Mouse (Mus musculus) limb, embryonic 10.5 days (tissue): ENCODE results near the gene Slx4. TPM values are rescaled to one million over a fixed set of nuclear protein-coding genes. Genes with fewer than 3 reads are reported as not detected.

Source experiments
- DNase-seq: peaks from one replicate; pipeline ENCODE4 v3.0.0-alpha.2; 2017; ENCODE audit warnings: low spot score
- H3K27ac ChIP-seq: fragments of 300-500 bp; sonication (generic); 2 replicates; pipeline ENCODE4 v1.5.1; 2016; ENCODE audit warnings: mild to moderate bottlenecking
- H3K27me3 ChIP-seq: fragments of 300-500 bp; sonication (generic); 2 replicates; pipeline ENCODE4 v1.6.1; 2016; ENCODE audit warnings: low read depth, mild to moderate bottlenecking; ENCODE audit not compliant: poor library complexity, severe bottlenecking
- H3K36me3 ChIP-seq: fragments of 300-500 bp; sonication (generic); 2 replicates; pipeline ENCODE4 v1.6.1; 2016; ENCODE audit warnings: mild to moderate bottlenecking, moderate library complexity
- H3K4me1 ChIP-seq: fragments of 300-500 bp; sonication (generic); 2 replicates; pipeline ENCODE4 v1.6.1; 2016
- H3K4me3 ChIP-seq: fragments of 300-500 bp; sonication (generic); 2 replicates; pipeline ENCODE4 v1.5.1; 2016; ENCODE audit warnings: mild to moderate bottlenecking, moderate library complexity
- H3K9me3 ChIP-seq: fragments of 300-500 bp; sonication (generic); replicated peaks from 2 replicates; pipeline ENCODE4 v1.6.1; 2016; ENCODE audit warnings: mild to moderate bottlenecking
- WGBS: fragments of 180-500 bp; shearing (Covaris S2); methylation state at CpG from one replicate; pipeline ENCODE4 v1.1.7; 2016; 5-methylcytosine and 5-hydroxymethylcytosine counted together
- polyA plus RNA-seq: library from polyadenylated mRNA; unstranded; fragments of >200 nt; fragmentation: Nextera tagmentation; extraction: Ambion mirVana; gene quantifications from 2 replicates; pipeline ENCODE4 v1.2.1, GENCODE M21; 2016

Gene Slx4
- polyA plus RNA-seq, result 25.5 and 29.2 TPM in 2 replicates

DNA sequence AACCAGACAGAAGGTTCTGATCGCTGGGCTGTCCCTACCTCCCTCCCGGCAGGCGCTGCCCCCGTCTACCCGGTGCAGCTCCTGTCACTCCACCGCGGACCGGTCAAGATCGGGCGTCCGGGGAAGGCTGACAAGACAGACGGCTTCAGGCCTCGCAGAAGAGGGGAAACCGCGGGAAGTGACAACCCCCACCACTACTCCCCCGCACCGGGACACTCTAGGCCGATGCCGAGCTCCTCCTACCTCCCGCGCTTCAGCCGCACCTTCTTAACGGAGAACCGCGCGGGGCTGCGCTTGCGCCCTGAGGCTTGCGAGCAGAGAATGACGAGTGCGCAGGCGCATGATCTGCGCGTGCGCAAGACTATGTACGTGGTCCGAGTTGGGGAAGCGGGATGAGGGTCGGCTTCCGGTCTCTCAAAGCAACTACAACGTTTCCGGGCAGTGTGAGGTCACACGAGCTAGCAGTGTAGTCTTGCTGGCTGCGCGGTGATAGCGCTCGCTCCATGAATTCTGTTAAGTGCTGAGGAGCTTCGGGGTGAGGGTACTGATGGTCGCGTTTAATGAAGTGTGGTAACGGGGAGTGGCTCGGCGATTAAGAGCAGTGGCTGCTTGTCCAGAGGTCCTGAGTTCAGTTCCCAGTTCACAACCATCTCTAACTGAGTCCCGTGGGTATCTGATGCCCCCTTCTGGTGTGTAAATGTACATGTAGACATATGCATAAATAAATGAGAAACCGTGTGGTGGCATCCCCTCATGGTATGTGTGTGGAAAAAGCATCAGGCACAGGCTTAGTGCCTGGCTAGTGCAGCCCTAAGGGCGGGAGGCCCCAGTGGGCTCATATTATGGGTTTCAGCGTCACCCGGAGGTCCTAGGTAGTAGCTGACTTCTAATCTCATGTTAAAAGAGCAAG lies at the start of gene Slx4:
Gene Slx4, minus strand, starts transcription at position 282 of the 910 bp plus-strand sequence.
- H3K27me3 ChIP-seq, result no peaks in the 10 kb centered on the region
- peak within 1 kb of the TSS; percentile 76 for H3K4me3 ChIP-seq
- no peaks in the 10 kb centered on the region for H3K9me3 ChIP-seq
- peak; percentile 96 for DNase-seq
- peaks cover 15% of the 10 kb centered on the region for H3K4me1 ChIP-seq
- H3K36me3 ChIP-seq, result peaks cover 29% of the 10 kb centered on the region
- H3K27ac ChIP-seq, result peak within 1 kb of the TSS; percentile 83
- 1% methylated on average over 58 of the region's 58 CpGs for WGBS

DNA sequence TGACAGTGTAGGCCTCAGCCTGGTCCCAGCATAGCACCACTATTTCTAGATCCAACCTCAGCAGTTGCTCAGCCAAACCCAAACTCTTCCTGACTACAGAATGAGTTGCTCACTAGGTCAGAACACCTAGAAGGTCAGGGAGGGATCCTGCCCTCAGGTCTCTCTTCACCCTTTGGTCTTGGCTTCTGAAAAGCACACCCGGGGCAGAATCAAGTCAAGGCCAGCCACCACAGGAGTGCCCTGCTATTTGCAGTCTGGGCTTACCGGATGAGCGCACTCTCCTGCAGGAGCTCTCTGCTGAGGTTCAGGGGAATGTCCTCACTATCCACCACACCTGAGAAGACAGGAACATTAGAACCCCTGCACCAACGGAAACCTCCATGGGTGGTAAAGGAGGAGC lies 49.0 kb upstream of the Slx4 start:
- DNase-seq, result no peak
- whole genome bisulfite sequencing, result 96% methylated on average over 4 of the region's 4 CpGs
- H3K4me3 ChIP-seq, result no peak overlapping the region
- H3K36me3 ChIP-seq, result peaks cover 93% of the 10 kb centered on the region
- no peaks in the 10 kb centered on the region for H3K27me3 ChIP-seq
- H3K9me3 ChIP-seq, result no peaks in the 10 kb centered on the region
- H3K4me1 ChIP-seq, result no peaks in the 10 kb centered on the region
- H3K27ac ChIP-seq, result no peak overlapping the region

DNA sequence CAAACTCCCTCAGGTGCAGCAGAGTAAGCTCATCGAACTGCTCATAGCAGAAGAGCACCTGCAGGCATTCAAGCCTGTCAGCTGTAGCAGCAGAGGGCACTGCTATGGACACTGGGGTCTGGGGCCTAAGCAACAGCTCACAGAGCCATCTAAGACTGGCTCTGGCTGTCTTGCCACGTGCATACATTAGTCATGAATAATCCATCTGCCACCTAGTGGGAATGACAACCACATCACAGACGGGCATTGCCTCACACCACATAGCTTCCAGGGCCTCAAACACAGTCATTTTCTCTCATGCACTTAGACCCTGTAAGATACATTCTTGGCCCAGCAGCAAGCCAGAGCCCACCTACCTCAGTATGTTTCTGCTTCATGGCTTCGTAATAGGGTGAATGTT lies 42.0 kb upstream of the Slx4 start:
- Histone ChIP-seq H3K36me3 (peaks cover 98% of the 10 kb centered on the region), H3K4me1 (no peaks in the 10 kb centered on the region), H3K4me3 (no peak overlapping the region), H3K27ac (no peak overlapping the region), H3K9me3 (no peaks in the 10 kb centered on the region), H3K27me3 (no peaks in the 10 kb centered on the region)
- DNase-seq, result no peak
- WGBS, result 90% methylated on average over 4 of the region's 4 CpGs

DNA sequence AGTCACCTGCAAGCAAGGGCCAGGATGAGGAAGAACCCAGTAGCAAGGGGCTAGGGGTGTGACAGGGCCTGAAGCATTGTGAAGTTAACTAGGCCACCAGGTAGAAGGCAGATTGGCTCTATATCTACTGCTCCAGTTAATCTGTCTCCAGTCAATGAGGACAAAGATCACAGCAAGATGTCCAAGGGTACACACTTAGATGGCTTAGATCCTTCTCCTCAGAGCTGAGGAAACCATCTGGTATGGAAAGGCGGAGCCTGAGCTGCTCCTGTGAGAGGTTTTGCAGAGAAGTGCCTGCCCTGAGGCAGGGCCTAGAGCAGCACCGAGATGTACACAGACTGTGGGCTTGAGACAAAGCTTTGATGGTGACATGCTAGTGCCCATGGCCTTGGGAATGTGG lies 40.5 kb upstream of the Slx4 start:
- DNase-seq, result no peak
- H3K4me1 ChIP-seq, result no peaks in the 10 kb centered on the region
- no peaks in the 10 kb centered on the region for H3K9me3 ChIP-seq
- WGBS, result 96% methylated on average over 2 of the region's 2 CpGs
- H3K27ac ChIP-seq, result no peak overlapping the region
- no peak overlapping the region for H3K4me3 ChIP-seq
- no peaks in the 10 kb centered on the region for H3K27me3 ChIP-seq
- H3K36me3 ChIP-seq, result peaks cover 98% of the 10 kb centered on the region

DNA sequence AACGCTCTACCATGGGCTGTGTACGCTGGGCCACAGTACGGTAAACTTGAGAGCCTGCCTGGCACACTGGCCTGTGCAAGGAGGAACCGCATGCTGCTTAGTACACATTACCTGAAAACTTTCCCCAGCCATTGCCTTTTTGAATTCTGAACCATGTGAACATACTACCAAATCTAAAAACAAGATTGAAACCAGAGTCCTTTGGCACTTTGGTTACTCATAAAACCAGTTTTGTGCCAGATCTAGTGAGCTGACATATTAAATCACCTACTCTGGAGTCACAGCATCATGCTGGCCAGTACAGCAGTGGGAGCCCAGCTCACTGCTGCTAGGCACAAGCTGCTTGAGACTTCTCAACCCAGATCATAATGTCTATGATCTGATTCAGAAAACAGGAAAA lies 38.1 kb upstream of the Slx4 start:
- no peaks in the 10 kb centered on the region for H3K27me3 ChIP-seq
- no peak for DNase-seq
- H3K27ac ChIP-seq, result no peak overlapping the region
- no peak overlapping the region for H3K4me3 ChIP-seq
- 96% methylated on average over 4 of the region's 4 CpGs for WGBS
- peaks cover 98% of the 10 kb centered on the region for H3K36me3 ChIP-seq
- no peaks in the 10 kb centered on the region for H3K9me3 ChIP-seq
- no peaks in the 10 kb centered on the region for H3K4me1 ChIP-seq

DNA sequence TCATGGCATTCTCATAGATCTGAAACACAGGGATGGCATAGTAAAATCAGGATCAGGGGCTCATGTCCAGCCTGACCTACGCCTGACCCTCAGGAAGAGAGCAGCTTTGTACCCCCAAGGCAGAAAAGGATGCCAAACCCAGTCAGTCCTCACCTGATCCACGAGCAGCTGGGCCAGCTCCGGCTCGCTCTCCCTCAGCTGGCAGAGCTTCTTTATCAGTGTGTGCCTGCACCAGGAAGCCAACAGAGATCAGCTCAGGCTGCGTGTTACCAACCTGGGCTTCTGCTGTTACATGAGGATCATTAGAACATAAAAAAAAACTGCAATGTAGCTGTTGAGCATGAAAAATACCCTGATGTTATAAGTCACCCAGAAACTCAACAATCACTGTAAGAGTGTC lies 36.6 kb upstream of the Slx4 start:
- Histone ChIP-seq H3K9me3 (no peaks in the 10 kb centered on the region), H3K4me3 (no peak overlapping the region), H3K4me1 (no peaks in the 10 kb centered on the region), H3K36me3 (peaks cover 89% of the 10 kb centered on the region), H3K27ac (no peak overlapping the region), H3K27me3 (no peaks in the 10 kb centered on the region)
- DNase-seq, result no peak
- 95% methylated on average over 5 of the region's 5 CpGs for WGBS

DNA sequence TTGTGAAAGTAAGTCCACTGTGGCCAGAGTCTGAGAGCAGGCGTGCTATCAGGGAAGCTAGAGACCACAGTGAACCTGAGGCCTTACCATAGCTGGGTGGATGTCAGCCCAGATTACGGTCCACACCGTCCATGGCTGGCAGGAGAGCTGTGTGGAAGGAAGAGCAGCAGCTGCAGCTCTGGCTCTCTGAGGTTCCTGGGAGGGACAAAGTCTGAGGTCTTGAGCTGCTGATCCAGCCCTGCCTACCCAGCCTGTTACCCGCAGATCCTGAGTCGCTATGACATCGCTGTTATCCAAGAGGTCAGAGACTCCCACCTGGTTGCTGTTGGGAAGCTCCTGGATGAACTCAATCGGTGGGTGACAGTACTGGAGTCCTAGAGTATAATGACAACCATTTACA lies 34.1 kb upstream of the Slx4 start:
- no peaks in the 10 kb centered on the region for H3K4me1 ChIP-seq
- H3K27ac ChIP-seq, result no peak overlapping the region
- H3K36me3 ChIP-seq, result peaks cover 65% of the 10 kb centered on the region
- no peak overlapping the region for H3K4me3 ChIP-seq
- no peaks in the 10 kb centered on the region for H3K9me3 ChIP-seq
- 94% methylated on average over 7 of the region's 7 CpGs for WGBS
- H3K27me3 ChIP-seq, result no peaks in the 10 kb centered on the region
- DNase-seq, result no peak

DNA sequence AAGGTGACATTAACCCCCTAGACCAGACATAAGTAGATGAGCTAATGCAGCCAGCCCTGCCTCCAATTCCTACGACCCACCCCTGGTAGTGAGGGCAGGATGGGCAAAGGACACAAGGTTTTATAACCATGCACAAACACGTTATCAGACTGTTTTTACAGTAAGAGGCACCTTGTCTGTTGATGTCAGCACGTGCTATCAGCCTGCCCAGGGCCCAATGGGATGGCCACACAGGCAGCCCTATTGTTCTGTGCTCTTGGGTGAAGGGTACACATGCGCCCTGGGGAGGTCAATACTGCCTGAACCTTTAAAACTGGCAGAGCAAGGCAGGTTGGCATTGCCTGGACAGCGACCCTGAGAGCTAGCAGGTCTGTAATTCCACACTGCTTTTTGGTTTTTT lies 33.2 kb upstream of the Slx4 start, which contains the start of gene Dnase1:
Gene Dnase1, plus strand, starts transcription at position 136 of the 400 bp plus-strand sequence.
- WGBS, result 87% methylated on average over 5 of the region's 5 CpGs
- Histone ChIP-seq H3K27me3 (no peaks in the 10 kb centered on the region), H3K36me3 (peaks cover 57% of the 10 kb centered on the region), H3K4me1 (no peaks in the 10 kb centered on the region), H3K9me3 (no peaks in the 10 kb centered on the region), H3K27ac (no peak within 1 kb of the TSS), H3K4me3 (no peak within 1 kb of the TSS)
- DNase-seq, result no peak

DNA sequence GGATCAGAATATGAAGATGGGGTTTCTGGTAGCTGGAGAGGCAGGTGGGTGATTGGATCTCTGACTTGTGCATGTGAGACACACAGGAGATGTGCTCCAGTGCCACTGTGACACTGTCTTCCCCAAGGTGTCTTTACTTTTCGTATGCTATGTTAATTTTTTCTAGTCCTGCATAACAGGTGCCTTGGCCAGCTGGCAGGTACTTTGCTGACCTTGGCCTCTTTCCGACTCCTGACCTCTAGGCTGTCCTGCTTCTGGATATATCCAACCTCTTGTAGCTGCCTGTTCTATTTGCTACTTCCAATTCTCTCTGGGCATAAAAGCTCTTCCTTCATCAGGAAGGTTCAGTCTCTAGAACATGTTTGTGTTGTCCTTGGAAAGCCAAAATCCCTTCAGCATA lies 32.0 kb upstream of the Slx4 start:
- no peak for DNase-seq
- H3K36me3 ChIP-seq, result peaks cover 44% of the 10 kb centered on the region
- 84% methylated on average over 2 of the region's 2 CpGs for WGBS

DNA sequence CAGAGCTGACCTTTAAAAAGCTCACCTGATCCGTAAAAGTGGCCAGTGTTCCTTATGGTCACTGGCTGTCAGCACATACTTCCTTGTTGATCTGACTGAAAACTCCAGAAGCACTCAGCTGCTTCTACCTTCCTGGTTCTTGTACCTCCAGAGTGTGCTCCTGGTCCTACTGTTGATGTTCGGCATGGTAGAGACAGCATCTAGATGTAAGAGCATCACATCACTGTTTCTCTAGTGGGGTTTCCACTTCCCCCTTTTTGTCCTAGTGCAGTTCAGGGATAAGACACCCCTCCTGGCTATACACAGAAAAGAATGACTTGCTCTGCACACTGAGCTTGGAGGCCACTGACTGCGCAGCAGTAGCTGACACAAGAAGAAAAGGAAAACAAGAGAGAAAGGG lies 30.9 kb upstream of the Slx4 start:
- DNase-seq, result no peak
- 93% methylated on average over 3 of the region's 3 CpGs for WGBS
- Histone ChIP-seq H3K9me3 (no peaks in the 10 kb centered on the region), H3K36me3 (peaks cover 33% of the 10 kb centered on the region), H3K4me1 (0 out of 2 replicates have a peak, but pooled peaks cover 3% of the 10 kb centered on the region), H3K27me3 (no peaks in the 10 kb centered on the region), H3K27ac (no peak overlapping the region), H3K4me3 (no peak overlapping the region)

More for the DNA sequence above, 32.0 kb upstream of the Slx4 start:
- H3K27ac ChIP-seq, result no peak overlapping the region
- no peaks in the 10 kb centered on the region for H3K27me3 ChIP-seq
- no peak overlapping the region for H3K4me3 ChIP-seq
- H3K4me1 ChIP-seq, result 0 out of 2 replicates have a peak, but pooled peaks cover 3% of the 10 kb centered on the region
- H3K9me3 ChIP-seq, result no peaks in the 10 kb centered on the region

DNA sequence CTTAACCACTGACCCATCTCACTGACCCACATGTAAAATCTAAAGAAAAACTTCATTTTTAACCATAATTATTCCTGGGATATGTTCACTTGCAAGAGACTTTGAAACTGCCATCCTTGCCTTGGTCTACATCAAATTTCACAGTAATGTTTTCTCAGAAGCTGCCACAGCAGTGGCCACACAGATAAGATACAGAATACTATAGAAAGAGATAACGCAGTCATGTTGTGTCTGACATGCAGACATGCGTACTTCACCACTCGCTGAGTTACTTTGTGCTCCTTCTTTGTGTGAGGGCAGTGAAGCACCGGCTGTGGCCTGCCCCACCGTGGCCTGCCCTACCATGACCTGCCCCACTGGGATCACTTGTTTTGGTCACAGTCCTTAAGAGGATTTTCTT lies 30.4 kb upstream of the Slx4 start:
- H3K27me3 ChIP-seq, result no peaks in the 10 kb centered on the region
- no peak overlapping the region for H3K27ac ChIP-seq
- 87% methylated on average over 5 of the region's 5 CpGs for WGBS
- no peak for DNase-seq
- H3K36me3 ChIP-seq, result peaks cover 28% of the 10 kb centered on the region
- 0 out of 2 replicates have a peak, but pooled peaks cover 3% of the 10 kb centered on the region for H3K4me1 ChIP-seq
- no peak overlapping the region for H3K4me3 ChIP-seq
- H3K9me3 ChIP-seq, result no peaks in the 10 kb centered on the region

DNA sequence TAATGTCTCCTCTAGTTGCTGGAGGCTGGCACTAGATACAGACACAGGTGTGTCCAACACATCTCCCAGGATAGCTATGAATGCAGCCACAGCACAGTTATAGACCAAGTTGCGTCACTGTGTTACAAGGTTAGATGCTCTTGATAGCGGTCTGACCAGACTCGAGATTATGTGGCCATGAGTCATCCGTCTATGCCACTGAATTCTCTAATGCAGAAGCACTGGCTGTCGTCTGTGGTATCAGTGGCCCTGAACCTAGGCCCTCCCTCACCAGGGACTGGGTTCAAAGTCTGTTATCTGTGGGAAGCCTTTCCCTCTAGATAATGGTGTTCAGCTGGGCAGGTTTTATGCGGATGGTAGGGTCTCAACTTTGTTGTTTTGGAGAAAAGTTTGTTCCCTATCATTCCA lies 28.8 kb upstream of the Slx4 start:
- WGBS, result 89% methylated on average over 6 of the region's 6 CpGs
- H3K27me3 ChIP-seq, result no peaks in the 10 kb centered on the region

DNA sequence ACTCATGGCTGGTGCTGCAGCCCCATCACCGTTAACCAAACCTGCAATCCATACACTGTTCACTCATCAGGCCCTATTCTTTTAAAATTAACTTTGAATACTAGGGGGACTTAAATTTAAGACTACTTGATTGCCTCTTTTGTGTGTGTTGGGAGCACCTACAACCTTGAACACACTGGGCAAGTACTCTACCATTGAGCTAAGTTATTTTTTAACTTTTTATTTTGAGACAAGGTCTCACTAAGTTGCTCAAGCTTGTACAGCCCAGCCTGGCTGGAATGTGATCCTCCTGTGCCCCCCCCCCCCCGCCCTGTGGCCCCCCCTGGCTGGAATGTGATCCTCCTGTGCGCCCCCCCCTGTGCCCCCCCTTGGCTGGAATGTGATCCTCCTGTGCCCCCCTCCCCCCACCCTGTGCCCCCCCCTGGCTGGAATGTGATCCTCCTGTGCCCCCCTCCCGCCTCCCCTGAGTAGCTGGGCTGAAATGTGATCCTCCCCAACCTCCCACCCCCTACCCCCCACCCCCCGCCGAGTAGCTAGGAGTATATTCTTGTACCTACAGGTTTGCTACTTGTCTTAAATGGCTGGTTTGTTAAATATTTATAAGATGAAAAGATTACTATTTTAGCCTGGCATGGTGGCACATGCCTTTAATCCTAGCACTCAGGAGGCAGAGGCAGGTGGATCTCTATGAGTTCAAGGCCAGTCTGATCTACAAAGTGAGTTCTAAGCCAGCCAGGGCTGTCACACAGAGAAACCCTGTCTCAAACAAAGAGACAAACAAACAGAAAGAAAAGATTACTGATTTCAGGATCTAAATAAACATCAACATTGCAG lies 28.1 kb upstream of the Slx4 start:
- Histone ChIP-seq H3K4me1 (0 out of 2 replicates have a peak, but pooled peaks cover 3% of the 10 kb centered on the region), H3K27me3 (no peaks in the 10 kb centered on the region), H3K4me3 (no peak overlapping the region), H3K9me3 (no peaks in the 10 kb centered on the region), H3K27ac (no peak overlapping the region), H3K36me3 (peaks cover 5% of the 10 kb centered on the region; the same call in 1 of the 2 replicates)
- DNase-seq, result no peak
- WGBS, result 69% methylated on average over 6 of the region's 6 CpGs

More for the DNA sequence above, 28.8 kb upstream of the Slx4 start:
- Histone ChIP-seq H3K4me3 (no peak overlapping the region), H3K4me1 (0 out of 2 replicates have a peak, but pooled peaks cover 3% of the 10 kb centered on the region), H3K27ac (no peak overlapping the region), H3K36me3 (peaks cover 12% of the 10 kb centered on the region), H3K9me3 (no peaks in the 10 kb centered on the region)
- no peak for DNase-seq
